Mouse (Mus musculus) small intestine, adult 2 months (tissue): Measurements from ENCODE around the gene Psmd13. TPM values are rescaled to one million over a fixed set of nuclear protein-coding genes. Genes with fewer than 3 reads are reported as not detected.

ENCODE experiments used
- H3K27ac ChIP-seq: fragments of 200-500 bp; 2 replicates; pipeline ENCODE4 v1.5.1; 2012; ENCODE audit warnings: low read depth, low read length, control low read depth, inconsistent platforms; ENCODE audit not compliant: insufficient read depth
- H3K27me3 ChIP-seq: fragments of 200-500 bp; 2 replicates; pipeline ENCODE4 v1.6.1; 2012; ENCODE audit warnings: mild to moderate bottlenecking, moderate library complexity, low read length, inconsistent platforms; ENCODE audit not compliant: control insufficient read depth, insufficient read depth
- H3K36me3 ChIP-seq: fragments of 200-500 bp; 2 replicates; pipeline ENCODE4 v1.6.1; 2012; ENCODE audit warnings: mild to moderate bottlenecking, low read length, control low read depth, inconsistent platforms; ENCODE audit not compliant: control insufficient read depth, insufficient read depth
- H3K4me1 ChIP-seq: fragments of 200-500 bp; 2 replicates; pipeline ENCODE4 v1.6.1; 2012; ENCODE audit warnings: low read length, inconsistent platforms, mixed read lengths; ENCODE audit not compliant: control insufficient read depth, insufficient read depth, insufficient read length
- H3K4me3 ChIP-seq: fragments of 200-500 bp; 2 replicates; pipeline ENCODE4 v1.5.1; 2012; ENCODE audit warnings: low read depth, mild to moderate bottlenecking, control low read depth, inconsistent platforms, low read length, moderate library complexity
- CTCF ChIP-seq: fragments of 200-500 bp; IDR thresholded peaks from 2 replicates; pipeline ENCODE4 v1.5.1; 2012; ENCODE audit warnings: low read depth, mild to moderate bottlenecking, control low read depth, inconsistent platforms, low read length, moderate library complexity, mixed read lengths; ENCODE audit not compliant: insufficient replicate concordance, insufficient read length; ENCODE audit errors: extremely low read depth
- POLR2A ChIP-seq: fragments of 200-500 bp; IDR thresholded peaks from 2 replicates; pipeline ENCODE4 v1.6.1; 2012; ENCODE audit warnings: low read depth, mild to moderate bottlenecking, control low read depth, inconsistent platforms, low read length, moderate library complexity
- WGBS: fragments of 180-500 bp; shearing (Covaris S2); methylation state at CpG from one replicate; pipeline ENCODE4 v1.1.7; 2018; 5-methylcytosine and 5-hydroxymethylcytosine counted together
- polyA plus RNA-seq: library from polyadenylated mRNA; depleted of rRNA; stranded (reverse); fragments of >200 nt; gene quantifications from 2 replicates; pipeline ENCODE4 v1.2.3, GENCODE M21; 2012

The Psmd13 gene
- polyA plus RNA-seq, 1 experiment: 55.7 TPM

- Histone ChIP-seq H3K4me3 (no peak overlapping the region), H3K36me3 (no peaks in the 10 kb centered on the region), H3K4me1 (peaks cover 16% of the 10 kb centered on the region), H3K27me3 (no peaks in the 10 kb centered on the region), H3K27ac (no peak overlapping the region)
- TF ChIP-seq CTCF (no peak), POLR2A (no peak)
- WGBS: 81% methylated on average over 2 of the region's 2 CpGs
These were observed 57.1 kb downstream of the Psmd13 start for GRCm38 (mm10) chr7:140938896-140939295.

- Histone ChIP-seq H3K27ac (peak overlapping the region; percentile 33; the same call in 1 of the 2 replicates), H3K27me3 (no peaks in the 10 kb centered on the region), H3K4me1 (peaks cover 11% of the 10 kb centered on the region), H3K36me3 (no peaks in the 10 kb centered on the region), H3K4me3 (no peak overlapping the region)
- no peak for TF ChIP-seq POLR2A
- TF ChIP-seq CTCF: no peak
- WGBS: 31% methylated on average over 8 of the region's 8 CpGs
These were observed 58.0 kb downstream of the Psmd13 start for GRCm38 (mm10) chr7:140939669-140940171.

DNA sequence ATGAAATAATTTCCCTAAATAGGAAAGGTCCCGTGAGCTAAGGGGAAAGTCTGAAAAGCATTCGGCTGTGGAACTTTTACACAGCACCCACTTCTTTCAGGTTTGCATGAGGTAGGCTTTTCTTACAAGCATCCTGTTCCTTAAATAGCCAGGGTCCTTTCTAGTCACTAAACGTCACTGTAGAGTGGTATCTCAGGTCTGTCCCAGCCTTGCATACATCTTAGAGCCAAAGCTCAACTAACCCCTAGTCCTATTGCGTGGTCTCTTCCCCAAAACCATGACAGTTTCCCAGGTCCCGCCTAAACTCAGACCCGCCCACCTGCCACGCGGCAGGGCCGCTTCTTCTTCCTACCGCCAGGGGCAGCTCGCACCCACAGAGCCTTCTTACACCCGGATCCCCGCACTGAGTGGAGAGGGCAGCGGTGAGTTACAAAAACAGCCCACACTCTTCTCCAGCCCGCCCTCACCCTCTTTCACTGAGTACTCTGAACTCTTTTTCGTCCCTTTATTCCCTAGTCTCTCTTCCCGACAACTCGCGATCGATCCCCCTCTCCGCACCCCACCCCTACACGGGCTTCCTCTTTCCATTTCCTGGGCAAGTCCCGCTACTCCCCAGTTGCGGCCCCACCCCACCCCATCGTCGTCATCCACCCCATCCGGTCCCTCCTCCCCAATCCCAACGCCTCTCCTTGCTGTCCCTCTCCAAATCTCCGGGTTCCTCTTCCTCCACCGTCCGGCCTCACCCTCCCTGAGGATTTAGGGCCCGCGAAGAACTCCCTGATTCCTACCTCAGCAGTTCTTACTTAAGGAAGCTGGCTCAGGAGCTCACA lies 59.7 kb downstream of the Psmd13 start, which contains the start of gene Pgghg:
Gene Pgghg, plus strand, starts transcription at position 170 of the 830 bp plus-strand sequence.
- peak within 1 kb of the TSS; percentile 85 for H3K27ac ChIP-seq
- TF ChIP-seq CTCF (peak; percentile 95), POLR2A (peak; percentile 39)
- peaks cover 8% of the 10 kb centered on the region for H3K4me1 ChIP-seq
- peaks cover 9% of the 10 kb centered on the region for H3K36me3 ChIP-seq
- H3K4me3 ChIP-seq: peak within 1 kb of the TSS; percentile 68
- no peaks in the 10 kb centered on the region for H3K27me3 ChIP-seq
- under 1% methylated on average over 33 of the region's 33 CpGs for WGBS

DNA sequence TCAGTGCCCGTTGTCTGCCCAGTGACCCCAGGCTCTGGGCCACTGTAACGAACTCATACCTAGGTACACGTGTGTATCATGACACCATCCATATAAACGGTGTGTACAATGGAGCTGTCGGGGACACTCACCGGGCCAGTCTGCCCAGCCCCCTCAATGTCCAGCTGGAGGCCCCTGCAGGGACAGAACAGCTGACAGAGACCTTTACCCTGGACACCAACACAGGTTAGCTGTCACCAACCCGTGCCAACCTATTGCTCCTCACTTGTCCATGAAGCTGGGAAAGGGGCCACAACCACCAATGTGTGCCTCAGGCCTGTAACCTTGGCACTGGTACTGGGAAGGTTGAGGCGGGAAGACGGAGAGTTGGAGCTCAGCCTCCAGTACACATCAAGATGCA lies 60.6 kb downstream of the Psmd13 start:
- Histone ChIP-seq H3K4me1 (peaks cover 8% of the 10 kb centered on the region), H3K36me3 (peaks cover 9% of the 10 kb centered on the region), H3K27me3 (no peaks in the 10 kb centered on the region), H3K27ac (peak overlapping the region; percentile 85), H3K4me3 (peak overlapping the region; percentile 68)
- WGBS: 32% methylated on average over 9 of the region's 9 CpGs
- TF ChIP-seq POLR2A (no peak), CTCF (no peak)

DNA sequence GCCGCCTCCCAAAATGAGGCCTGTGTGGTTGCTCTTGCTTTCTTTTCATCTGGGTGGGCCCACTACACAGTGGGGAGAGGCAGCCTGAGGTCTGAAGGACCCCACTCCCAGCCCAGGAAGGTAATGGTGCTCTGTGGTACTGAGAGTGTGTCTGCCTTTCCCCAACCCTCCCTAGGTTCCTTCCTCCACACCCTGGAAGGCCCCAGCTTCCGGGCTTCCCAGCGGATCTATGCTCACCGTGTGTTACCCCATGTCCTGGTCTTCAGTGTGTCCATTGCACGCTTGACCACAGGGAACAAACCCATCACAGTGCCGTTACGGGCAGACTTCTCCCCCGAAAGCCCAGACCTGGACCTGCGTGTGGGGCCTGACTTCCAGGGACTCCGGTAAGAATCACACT lies 61.0 kb downstream of the Psmd13 start:
- TF ChIP-seq POLR2A (no peak), CTCF (no peak)
- Histone ChIP-seq H3K4me3 (no peak overlapping the region), H3K36me3 (peaks cover 9% of the 10 kb centered on the region), H3K4me1 (peaks cover 8% of the 10 kb centered on the region), H3K27ac (peak overlapping the region; percentile 85; the same call in 1 of the 2 replicates), H3K27me3 (no peaks in the 10 kb centered on the region)
- 87% methylated on average over 10 of the region's 10 CpGs for WGBS

DNA sequence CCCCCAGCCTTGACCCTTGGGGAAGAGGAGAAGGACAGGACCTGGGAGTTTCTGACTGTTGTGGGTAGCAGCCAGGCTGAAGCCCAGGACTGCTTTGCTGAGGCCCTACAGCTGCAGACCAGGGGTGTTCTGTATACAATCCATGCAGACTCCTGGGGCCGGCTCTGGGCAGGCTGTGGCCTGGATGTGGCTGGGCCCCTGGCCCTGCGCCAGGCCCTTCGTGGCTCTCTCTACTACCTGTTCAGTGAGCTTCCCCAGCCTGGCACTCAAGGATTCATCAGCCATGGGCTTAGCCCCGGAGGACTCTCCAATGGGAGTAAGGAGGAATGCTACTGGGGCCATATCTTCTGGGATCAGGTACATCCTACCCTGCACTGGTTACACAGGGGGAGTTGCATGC lies 61.6 kb downstream of the Psmd13 start:
- Histone ChIP-seq H3K4me1 (peaks cover 8% of the 10 kb centered on the region), H3K27me3 (no peaks in the 10 kb centered on the region), H3K27ac (no peak overlapping the region), H3K36me3 (peaks cover 9% of the 10 kb centered on the region), H3K4me3 (no peak overlapping the region)
- WGBS: 75% methylated on average over 4 of the region's 4 CpGs
- TF ChIP-seq POLR2A: no peak
- TF ChIP-seq CTCF: no peak

GRCm38 (mm10) chr7:140944236-140944635 lies 62.5 kb downstream of the Psmd13 start:
- Histone ChIP-seq H3K27ac (no peak overlapping the region), H3K27me3 (no peaks in the 10 kb centered on the region), H3K4me3 (no peak overlapping the region), H3K4me1 (peaks cover 8% of the 10 kb centered on the region), H3K36me3 (peaks cover 15% of the 10 kb centered on the region)
- WGBS: 93% methylated on average over 7 of the region's 7 CpGs
- TF ChIP-seq POLR2A (no peak), CTCF (no peak)
